Mouse (Mus musculus) forebrain, embryonic 10.5 days (tissue): ENCODE measurements at regions not wholly inside any gene's neighbourhood (a gene's known extent, or its start where the extent isn't known, plus 50 kb on each side); places are given as distances from the start of the nearest gene placed in this dataset.
A peak's percentile ranks its signal among the peaks of the same experiment; 100 is the strongest.

Source experiments
- DNase-seq: peaks from one replicate; pipeline ENCODE4 v3.0.0-alpha.2; 2017; ENCODE audit warnings: low spot score; ENCODE audit errors: extremely low spot score
- H3K27ac ChIP-seq: fragments of 300-500 bp; sonication (generic); 2 replicates; pipeline ENCODE4 v1.5.1; 2016; ENCODE audit warnings: mild to moderate bottlenecking
- H3K27me3 ChIP-seq: fragments of 300-500 bp; sonication (generic); 2 replicates; pipeline ENCODE4 v1.6.1; 2016; ENCODE audit warnings: mild to moderate bottlenecking; ENCODE audit not compliant: poor library complexity, severe bottlenecking
- H3K36me3 ChIP-seq: fragments of 300-500 bp; sonication (generic); replicated peaks from 2 replicates; pipeline ENCODE4 v1.6.1; 2016; ENCODE audit warnings: mild to moderate bottlenecking, moderate library complexity
- H3K4me1 ChIP-seq: fragments of 300-500 bp; sonication (generic); 2 replicates; pipeline ENCODE4 v1.6.1; 2016
- H3K4me3 ChIP-seq: fragments of 300-500 bp; sonication (generic); 2 replicates; pipeline ENCODE4 v1.5.1; 2016; ENCODE audit warnings: mild to moderate bottlenecking, moderate library complexity
- H3K9me3 ChIP-seq: fragments of 300-500 bp; sonication (generic); 2 replicates; pipeline ENCODE4 v1.6.1; 2016; ENCODE audit warnings: mild to moderate bottlenecking, moderate library complexity
- WGBS: fragments of 180-500 bp; shearing (Covaris S2); methylation state at CpG from one replicate; pipeline ENCODE4 v1.1.7; 2016; 5-methylcytosine and 5-hydroxymethylcytosine counted together

- Histone ChIP-seq H3K27ac (no peak overlapping the region), H3K4me3 (no peak overlapping the region), H3K36me3 (no peaks in the 10 kb centered on the region), H3K4me1 (no peaks in the 10 kb centered on the region), H3K27me3 (no peaks in the 10 kb centered on the region), H3K9me3 (no peaks in the 10 kb centered on the region)
- no peak for DNase-seq
- 92% methylated on average over 4 of the region's 4 CpGs for WGBS
Observed at GRCm38 (mm10) chr7:95460889-95461288, 710.2 kb upstream of the Tenm4 start.

DNA sequence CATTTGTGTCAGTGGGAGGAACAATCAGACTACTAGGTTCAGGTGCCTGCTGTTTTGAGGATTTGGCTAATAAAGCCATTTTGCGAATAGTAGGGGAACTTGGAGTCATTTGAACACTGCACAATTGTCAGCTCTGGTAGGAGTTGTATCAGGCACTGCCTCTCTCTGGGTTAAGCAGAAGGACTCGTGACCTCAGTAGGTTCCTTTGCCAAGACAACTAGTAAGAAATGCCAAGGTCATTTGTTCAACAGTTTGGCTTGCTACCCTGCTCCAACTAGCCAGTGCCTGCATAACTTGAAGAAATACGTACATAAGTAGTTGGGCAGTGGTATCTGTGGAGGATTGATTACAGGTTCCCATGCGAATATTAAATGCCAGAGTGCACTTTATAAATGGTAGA, 705.5 kb upstream of the Tenm4 start:
- no peak overlapping the region for H3K27ac ChIP-seq
- no peaks in the 10 kb centered on the region for H3K9me3 ChIP-seq
- DNase-seq = no peak
- WGBS = 91% methylated on average over 4 of the region's 4 CpGs
- H3K4me1 ChIP-seq = peaks cover 3% of the 10 kb centered on the region; the same call in 1 of the 2 replicates
- no peak overlapping the region for H3K4me3 ChIP-seq
- no peaks in the 10 kb centered on the region for H3K27me3 ChIP-seq
- no peaks in the 10 kb centered on the region for H3K36me3 ChIP-seq

DNA sequence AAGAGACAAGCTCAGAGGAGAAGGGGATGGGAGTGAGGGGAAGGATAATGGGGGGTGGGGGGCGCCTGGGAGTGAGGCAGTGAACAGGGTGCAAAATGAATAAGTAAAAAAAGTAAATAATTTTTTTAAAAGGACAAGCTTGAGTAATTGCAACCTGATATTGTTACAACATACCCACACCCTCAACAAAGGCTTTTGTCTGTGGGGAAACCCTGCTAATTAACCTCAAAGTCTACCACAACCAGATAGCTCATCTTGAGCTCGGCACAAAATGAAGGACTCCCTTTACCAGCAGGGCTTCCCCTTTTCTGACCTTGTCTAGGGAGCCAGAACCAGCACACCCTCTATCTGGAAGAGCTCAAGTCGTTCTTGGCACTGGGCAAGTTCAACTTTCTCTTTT, 704.0 kb upstream of the Tenm4 start:
- Histone ChIP-seq H3K9me3 (no peaks in the 10 kb centered on the region), H3K27ac (no peak overlapping the region), H3K4me1 (peaks cover 3% of the 10 kb centered on the region; the same call in 1 of the 2 replicates), H3K4me3 (no peak overlapping the region), H3K27me3 (no peaks in the 10 kb centered on the region), H3K36me3 (no peaks in the 10 kb centered on the region)
- WGBS = 39% methylated on average over 3 of the region's 3 CpGs
- DNase-seq = no peak

DNA sequence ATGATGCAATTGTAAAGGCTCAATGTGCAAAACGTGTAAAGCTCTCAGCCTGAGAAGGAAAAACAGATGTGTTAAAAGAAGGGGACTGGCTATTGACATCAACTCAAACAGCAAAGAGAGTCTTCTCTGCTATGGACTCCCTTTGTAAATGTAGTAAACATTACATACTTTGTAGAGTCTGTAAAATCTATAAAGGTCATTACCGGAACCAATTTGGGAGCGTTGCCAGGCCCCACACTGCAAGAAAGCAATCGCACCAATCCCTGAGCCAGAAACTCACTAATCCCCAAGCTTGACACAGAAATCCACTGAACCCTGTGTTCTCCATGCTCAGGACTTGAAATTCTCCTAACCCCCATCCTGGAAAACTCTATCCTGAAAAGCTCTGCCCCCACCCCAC, 697.2 kb upstream of the Tenm4 start:
- no peaks in the 10 kb centered on the region for H3K36me3 ChIP-seq
- H3K27me3 ChIP-seq = no peaks in the 10 kb centered on the region
- H3K4me3 ChIP-seq = no peak overlapping the region
- no peak for DNase-seq
- WGBS = 87% methylated on average over 4 of the region's 4 CpGs
- H3K27ac ChIP-seq = no peak overlapping the region
- H3K9me3 ChIP-seq = no peaks in the 10 kb centered on the region
- H3K4me1 ChIP-seq = no peaks in the 10 kb centered on the region

GRCm38 (mm10) chr7:95480121-95480726, 690.8 kb upstream of the Tenm4 start:
- Histone ChIP-seq H3K27ac (no peak overlapping the region), H3K36me3 (no peaks in the 10 kb centered on the region), H3K4me3 (no peak overlapping the region), H3K9me3 (no peaks in the 10 kb centered on the region), H3K4me1 (peaks cover 11% of the 10 kb centered on the region), H3K27me3 (no peaks in the 10 kb centered on the region)
- WGBS = 20% methylated on average over 5 of the region's 5 CpGs
- DNase-seq = no peak

GRCm38 (mm10) chr7:95489666-95490065, 681.4 kb upstream of the Tenm4 start:
- peak; percentile 50 for DNase-seq
- WGBS = 16% methylated on average over 4 of the region's 4 CpGs
- no peaks in the 10 kb centered on the region for H3K4me1 ChIP-seq
- no peaks in the 10 kb centered on the region for H3K36me3 ChIP-seq
- no peak overlapping the region for H3K27ac ChIP-seq
- H3K4me3 ChIP-seq = no peak overlapping the region
- no peaks in the 10 kb centered on the region for H3K9me3 ChIP-seq
- no peaks in the 10 kb centered on the region for H3K27me3 ChIP-seq

DNA sequence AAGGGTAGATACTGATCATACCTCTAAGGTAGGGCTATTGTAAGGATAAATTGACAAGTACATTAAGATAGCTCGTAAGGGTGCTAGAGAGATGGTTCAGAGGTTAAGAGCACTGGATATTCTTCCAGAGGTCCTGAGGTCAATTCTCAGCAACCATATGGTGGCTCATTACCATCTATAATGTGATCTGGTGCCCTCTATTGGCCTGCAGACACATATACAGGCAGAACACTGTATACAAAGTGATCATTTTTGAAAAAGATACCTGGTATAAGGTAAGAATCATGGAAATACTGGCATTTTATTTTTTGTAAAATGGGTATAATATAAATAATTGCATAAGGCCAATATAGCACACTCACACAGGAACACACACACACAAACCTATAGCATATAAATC, 676.3 kb upstream of the Tenm4 start:
- H3K27ac ChIP-seq = no peak overlapping the region
- no peak for DNase-seq
- H3K9me3 ChIP-seq = no peaks in the 10 kb centered on the region
- H3K4me3 ChIP-seq = no peak overlapping the region
- H3K36me3 ChIP-seq = no peaks in the 10 kb centered on the region
- 86% methylated on average over 1 of the region's 1 CpGs for WGBS
- H3K4me1 ChIP-seq = no peaks in the 10 kb centered on the region
- H3K27me3 ChIP-seq = no peaks in the 10 kb centered on the region

- Histone ChIP-seq H3K4me3 (no peak overlapping the region), H3K27me3 (no peaks in the 10 kb centered on the region), H3K36me3 (no peaks in the 10 kb centered on the region), H3K9me3 (no peaks in the 10 kb centered on the region), H3K4me1 (peaks cover 6% of the 10 kb centered on the region), H3K27ac (no peak overlapping the region)
- WGBS = 12% methylated on average over 6 of the region's 6 CpGs
- DNase-seq = peak; percentile 19
Observed at GRCm38 (mm10) chr7:95502959-95503358, 668.1 kb upstream of the Tenm4 start.

DNA sequence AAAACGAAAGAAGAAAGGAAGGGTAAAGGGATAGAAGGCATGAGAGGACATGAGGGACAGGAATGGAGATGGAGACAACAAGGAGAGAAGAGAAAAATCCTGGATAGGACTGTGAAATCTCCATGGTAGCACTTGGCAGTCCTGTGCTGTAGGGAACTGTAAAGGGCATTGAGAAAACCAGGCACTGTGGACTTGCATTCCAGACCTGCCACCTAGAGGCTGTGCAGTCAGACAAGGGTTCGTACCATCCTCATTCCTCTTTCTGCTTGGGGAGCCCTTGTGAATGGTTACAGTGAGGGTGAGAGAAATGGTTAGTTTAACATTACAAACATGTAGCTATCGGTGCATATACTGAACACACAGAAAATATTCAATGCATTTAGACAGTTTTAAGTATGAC, 623.8 kb upstream of the Tenm4 start:
- Histone ChIP-seq H3K27me3 (no peaks in the 10 kb centered on the region), H3K4me3 (no peak overlapping the region), H3K9me3 (no peaks in the 10 kb centered on the region), H3K36me3 (no peaks in the 10 kb centered on the region), H3K27ac (no peak overlapping the region), H3K4me1 (peaks cover 3% of the 10 kb centered on the region; the same call in 1 of the 2 replicates)
- WGBS = 77% methylated on average over 3 of the region's 3 CpGs
- no peak for DNase-seq

GRCm38 (mm10) chr7:95550099-95550498, 620.9 kb upstream of the Tenm4 start:
- H3K27me3 ChIP-seq = no peaks in the 10 kb centered on the region
- no peak overlapping the region for H3K27ac ChIP-seq
- H3K36me3 ChIP-seq = no peaks in the 10 kb centered on the region
- H3K4me3 ChIP-seq = no peak overlapping the region
- 84% methylated on average over 3 of the region's 3 CpGs for WGBS
- peaks cover 3% of the 10 kb centered on the region; the same call in 1 of the 2 replicates for H3K4me1 ChIP-seq
- H3K9me3 ChIP-seq = no peaks in the 10 kb centered on the region
- no peak for DNase-seq

GRCm38 (mm10) chr7:95551798-95552387, 619.2 kb upstream of the Tenm4 start:
- no peak for DNase-seq
- Histone ChIP-seq H3K27me3 (no peaks in the 10 kb centered on the region), H3K9me3 (no peaks in the 10 kb centered on the region), H3K36me3 (no peaks in the 10 kb centered on the region), H3K27ac (no peak overlapping the region), H3K4me1 (peaks cover 3% of the 10 kb centered on the region; the same call in 1 of the 2 replicates), H3K4me3 (no peak overlapping the region)
- WGBS = 91% methylated on average over 3 of the region's 3 CpGs

DNA sequence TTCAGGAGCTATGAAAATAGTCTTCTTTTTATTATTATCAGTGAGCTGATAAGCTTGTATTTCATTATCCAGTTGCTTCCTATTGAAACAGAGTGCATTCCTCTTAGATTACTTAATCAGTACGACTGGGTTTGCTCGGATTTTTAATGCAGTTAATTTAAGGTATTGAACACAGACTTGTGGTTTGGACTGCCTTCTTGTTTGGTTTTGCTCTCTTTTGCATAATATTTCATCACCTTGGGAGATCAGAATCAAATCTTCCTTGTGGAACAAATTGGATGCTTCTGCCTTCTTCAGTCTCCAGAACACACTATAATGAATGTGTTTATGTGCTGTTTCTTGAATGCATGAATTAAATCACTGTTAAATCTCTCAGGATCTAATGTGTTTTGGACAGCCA, 612.5 kb upstream of the Tenm4 start:
- H3K36me3 ChIP-seq = no peaks in the 10 kb centered on the region
- no peak overlapping the region for H3K4me3 ChIP-seq
- peaks cover 14% of the 10 kb centered on the region for H3K4me1 ChIP-seq
- H3K27ac ChIP-seq = no peak overlapping the region
- 76% methylated on average over 2 of the region's 2 CpGs for WGBS
- H3K9me3 ChIP-seq = no peaks in the 10 kb centered on the region
- H3K27me3 ChIP-seq = no peaks in the 10 kb centered on the region
- DNase-seq = no peak

GRCm38 (mm10) chr7:95578633-95579032, 592.4 kb upstream of the Tenm4 start:
- WGBS = 94% methylated on average over 2 of the region's 2 CpGs
- no peak overlapping the region for H3K4me3 ChIP-seq
- H3K36me3 ChIP-seq = no peaks in the 10 kb centered on the region
- DNase-seq = no peak
- H3K9me3 ChIP-seq = no peaks in the 10 kb centered on the region
- no peaks in the 10 kb centered on the region for H3K27me3 ChIP-seq
- H3K4me1 ChIP-seq = no peaks in the 10 kb centered on the region
- H3K27ac ChIP-seq = no peak overlapping the region
